Mouse (Mus musculus) layer of hippocampus, postnatal 36 days (tissue): ENCODE data around the gene Rps23. TPM values are rescaled to one million over a fixed set of nuclear protein-coding genes. Genes with fewer than 3 reads are reported as not detected.

Source experiments
- DNase-seq, 2 experiments: peaks; one replicate each; pipeline ENCODE4 v3.0.0; 2022
- total RNA-seq, 2 experiments: library from RNA; stranded (reverse); gene quantifications; 2 replicates each; pipeline ENCODE4 v1.2.3; 2021

Rps23 gene
- total RNA-seq, 2 experiments from 2014 or later: 235 to 236 TPM

- DNase-seq: no peak
Measured at GRCm38 (mm10) chr13:90933256-90933655, 10.5 kb downstream of the Rps23 start.

DNA sequence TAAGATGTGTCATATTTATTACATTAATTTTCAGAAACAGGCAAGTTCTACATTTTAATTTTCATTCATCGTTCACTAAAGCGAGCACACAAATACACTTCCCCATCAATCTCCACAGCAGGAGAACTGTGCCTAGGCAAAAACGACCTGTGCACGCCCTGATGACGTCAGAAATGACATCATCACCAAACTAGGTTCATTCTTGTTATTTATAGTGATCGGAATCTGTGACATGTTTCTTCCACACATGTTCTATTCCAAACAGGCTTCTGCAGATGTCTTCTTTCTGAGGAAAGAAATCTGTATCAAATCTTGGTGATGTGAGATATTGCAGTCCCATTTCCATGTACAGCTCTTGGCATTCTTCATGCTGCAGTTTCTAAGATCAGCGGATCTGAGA, 13.1 kb downstream of the Rps23 start:
- no peak for DNase-seq

DNA sequence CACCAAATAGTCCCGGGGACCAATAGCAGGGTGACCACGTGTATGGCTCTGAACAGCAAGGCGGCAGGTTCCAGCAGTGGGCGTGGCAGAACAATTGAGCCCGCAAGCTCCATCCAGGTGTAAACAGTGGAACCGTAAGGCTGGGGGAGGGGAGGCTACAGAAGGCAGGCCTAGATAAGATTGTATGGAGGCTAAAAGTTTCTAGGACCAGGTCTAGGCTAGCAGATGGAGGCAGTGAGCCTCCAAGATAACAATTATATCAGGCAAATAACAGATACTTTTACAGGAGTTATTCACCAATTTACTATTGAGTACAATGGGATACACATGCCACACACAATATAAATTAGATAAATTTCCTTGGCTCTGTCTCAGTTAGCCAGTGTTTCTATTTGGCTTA, 16.4 kb downstream of the Rps23 start:
- no peak for DNase-seq

GRCm38 (mm10) chr13:90939600-90939999, 16.8 kb downstream of the Rps23 start:
- no peak for DNase-seq

DNA sequence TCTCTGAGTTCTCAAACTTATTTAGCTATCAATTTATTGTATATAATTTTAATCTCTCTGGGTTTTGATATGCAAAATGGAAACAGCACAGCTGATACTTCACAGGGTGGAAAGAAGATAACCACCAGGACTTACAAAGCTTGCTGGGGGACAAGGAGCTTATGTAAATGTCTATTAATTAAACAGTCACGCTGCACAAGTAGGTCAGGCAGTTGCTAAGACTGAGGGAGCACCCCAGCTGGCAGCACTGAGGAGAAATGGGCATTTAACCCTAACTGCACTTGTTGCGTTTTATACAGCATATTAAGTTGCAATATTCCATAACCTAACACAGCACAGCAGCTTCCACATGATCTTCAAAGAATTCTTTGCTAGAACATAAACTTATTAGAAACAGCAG, 36.1 kb downstream of the Rps23 start:
- DNase-seq: no peak

DNA sequence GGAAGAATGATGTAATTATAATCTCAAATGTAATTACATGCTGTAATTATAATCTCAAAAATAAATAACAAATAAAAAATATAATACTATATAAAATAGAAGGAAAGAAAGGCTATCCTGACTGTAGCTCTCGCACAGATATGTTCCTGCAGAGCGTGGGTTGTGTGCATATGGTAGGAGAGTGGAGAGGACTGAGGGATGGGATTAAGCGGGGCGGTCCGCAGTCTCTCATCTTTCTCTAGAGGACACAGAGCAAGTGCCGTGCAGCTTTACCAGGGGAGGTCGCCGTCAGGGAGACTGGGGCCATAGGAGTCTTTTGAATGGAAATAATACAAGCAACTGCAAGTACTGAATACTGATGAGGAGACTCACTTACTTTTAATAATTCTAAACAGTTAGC, 37.8 kb downstream of the Rps23 start:
- no peak for DNase-seq

DNA sequence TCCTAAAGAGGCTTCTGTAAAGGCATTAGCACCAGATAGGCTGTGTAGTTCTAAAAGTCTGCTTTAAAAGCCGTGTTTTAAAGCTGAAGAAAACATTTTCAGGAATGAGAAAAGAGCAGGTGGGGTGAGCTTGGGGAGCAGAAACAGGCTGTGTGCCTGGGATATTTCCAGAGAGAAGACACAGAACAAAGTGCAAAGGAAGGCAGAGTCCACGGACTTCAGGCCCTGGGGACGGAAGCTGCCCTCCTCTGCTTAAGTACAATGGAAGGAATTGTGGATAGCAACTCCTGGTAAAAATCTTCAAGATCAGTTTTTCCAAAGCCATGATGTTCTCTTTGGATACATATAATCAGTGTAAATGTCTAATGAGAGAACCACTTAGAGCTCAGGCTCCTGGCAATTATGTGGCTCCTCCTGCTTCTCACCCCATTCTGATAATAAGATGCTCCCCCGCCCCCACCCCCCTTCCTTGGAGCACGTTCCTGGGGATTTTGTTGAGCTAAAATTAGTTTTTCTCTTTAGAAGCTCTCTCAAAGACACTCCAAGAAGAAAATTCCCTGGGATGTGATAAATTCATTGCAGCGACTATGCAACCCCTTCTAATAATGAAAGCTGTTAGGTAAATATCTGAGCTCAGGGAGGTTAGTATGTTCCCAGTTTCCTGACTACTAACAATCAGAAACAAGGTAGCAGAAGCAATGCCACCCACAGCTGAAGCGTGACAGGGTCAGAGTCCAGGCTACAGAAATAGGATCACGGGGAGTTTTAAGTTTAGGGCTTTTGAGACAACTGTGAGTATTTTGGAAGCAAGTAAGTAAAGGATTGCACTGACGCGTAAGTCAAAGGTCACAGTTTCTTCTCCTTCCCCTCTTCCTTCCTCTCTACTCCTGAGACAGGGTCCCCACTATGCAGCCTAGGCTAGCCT, 40.3 kb downstream of the Rps23 start:
- no peak for DNase-seq

DNA sequence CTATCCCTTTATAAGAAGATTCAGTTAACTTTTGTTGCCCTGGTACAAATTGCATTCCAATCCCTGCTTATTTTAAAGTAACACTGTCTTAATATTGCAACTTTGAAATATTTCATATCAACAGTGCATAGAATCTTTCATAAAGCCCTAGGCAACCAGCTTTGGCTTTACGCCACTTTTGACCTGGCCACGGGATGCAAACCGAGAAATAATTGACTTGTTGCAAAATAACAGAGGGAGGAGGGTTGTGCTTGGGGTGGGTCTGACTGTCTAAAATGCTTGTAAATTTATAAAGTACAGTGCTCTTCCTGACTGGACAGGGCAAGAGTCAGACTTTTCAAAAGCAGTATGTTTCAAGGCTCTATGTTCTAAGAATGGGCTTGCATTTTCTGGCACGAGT, 41.8 kb downstream of the Rps23 start:
- no peak for DNase-seq

- no peak for DNase-seq
Measured at GRCm38 (mm10) chr13:90965996-90966395, 43.2 kb downstream of the Rps23 start.

DNA sequence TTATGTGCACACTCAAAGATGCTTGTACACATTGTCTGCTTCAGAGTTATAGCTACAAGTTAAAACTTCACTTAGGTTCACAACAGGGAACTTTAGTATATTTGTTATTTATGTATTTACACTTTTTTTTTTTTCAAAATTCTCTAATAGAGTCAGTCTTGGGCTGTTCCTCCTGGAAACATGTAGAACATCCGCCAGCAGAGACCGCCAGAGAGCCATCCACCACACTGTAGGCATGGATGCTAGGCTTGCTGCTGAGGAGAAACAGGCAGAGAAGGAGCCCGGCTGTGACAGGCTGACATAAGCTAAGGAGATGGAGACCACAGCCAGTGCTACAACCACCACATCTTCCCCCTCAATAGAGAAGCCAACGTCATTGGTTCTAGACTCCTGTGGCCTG, 44.7 kb downstream of the Rps23 start:
- peak; percentile 82 to 85 for DNase-seq

DNA sequence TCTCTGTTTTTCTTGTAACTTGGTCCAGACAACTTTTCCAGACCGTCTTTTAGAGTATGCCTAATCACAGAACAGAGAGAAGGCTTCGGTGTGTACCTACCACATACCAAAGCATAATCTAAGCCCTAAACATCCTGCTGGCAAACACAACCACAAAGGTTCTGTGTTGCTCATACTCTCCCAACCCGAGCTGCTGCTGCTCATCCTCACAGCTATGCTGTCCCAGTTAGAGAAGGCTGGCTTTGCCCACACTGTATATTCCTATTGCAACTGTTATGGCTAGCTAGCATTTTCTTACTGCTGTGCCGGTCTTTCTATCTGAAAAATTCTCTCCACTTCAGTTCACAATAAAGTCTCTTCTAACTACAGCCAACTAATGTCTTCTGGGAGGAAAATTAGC, 46.2 kb downstream of the Rps23 start:
- no peak for DNase-seq

- DNase-seq: no peak
Measured at GRCm38 (mm10) chr13:90970259-90971017, 47.7 kb downstream of the Rps23 start.

DNA sequence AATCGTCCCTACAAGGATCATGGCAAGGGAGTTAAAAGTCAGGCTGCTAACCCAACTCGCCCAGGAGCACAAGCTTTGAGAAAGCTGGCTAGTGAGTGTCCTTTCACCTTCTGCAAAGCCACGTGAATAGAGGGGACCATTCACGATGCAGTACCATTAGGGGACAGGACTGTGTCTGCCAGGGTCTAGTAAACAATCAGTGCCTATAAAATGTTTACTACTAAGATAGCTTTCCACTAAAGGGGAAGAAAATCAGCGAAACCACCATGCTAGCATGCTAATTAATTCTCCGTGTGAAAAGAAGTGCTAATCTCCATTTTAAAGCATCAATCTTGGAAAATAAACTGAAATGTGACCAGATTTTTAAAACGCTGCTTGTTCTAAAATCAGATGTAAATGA, 50.7 kb downstream of the Rps23 start:
- no peak for DNase-seq

Other genes with a start within 250 kb of the Rps23 start
- 1 to 10 TPM; 1.9 to 2.0 TPM for gene Atp6ap1l, start 17.6 kb upstream of the Rps23 start, total RNA-seq